Mouse (Mus musculus): Measurements from ENCODE around the gene Zfp804a. TPM values are rescaled to one million over a fixed set of nuclear protein-coding genes. Genes with fewer than 3 reads are reported as not detected.

The Zfp804a gene
- polyA plus RNA-seq, 1 experiment from 2014 or later = 0.12 TPM

DNA sequence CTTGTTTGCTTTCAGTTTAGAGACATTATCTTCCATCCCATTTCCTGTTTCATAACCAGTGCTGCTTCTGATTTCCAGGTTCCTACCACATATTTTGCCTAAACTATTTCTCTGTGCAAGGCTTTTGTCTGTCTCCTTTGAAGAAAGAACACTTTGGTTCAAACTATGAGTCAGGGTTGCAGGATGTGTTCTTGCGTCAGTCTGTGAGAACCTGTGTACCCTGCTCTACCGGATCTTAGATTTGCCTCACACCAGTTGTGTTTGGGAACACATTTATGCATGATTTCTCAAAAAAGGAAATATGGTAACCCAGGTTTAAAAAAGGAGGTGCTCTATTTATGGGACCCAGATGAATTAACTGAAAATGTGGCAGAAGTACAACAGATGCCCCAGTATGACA is 125.7 kb downstream of the Zfp804a start:
- DNase-seq (ENCODE audit: low spot score) (no peak), ATAC-seq (replicated peaks; ENCODE audit: low FRiP score, low read depth) (no peak)
- 86% methylated on average over 2 of the region's 2 CpGs for WGBS
- Histone ChIP-seq H3K27me3 (ENCODE audit: insufficient read depth, low read length) (no peaks in the 10 kb centered on the region), H3K36me3 (ENCODE audit: insufficient read depth, low read length) (no peaks in the 10 kb centered on the region), H3K9ac (ENCODE audit: low read depth, low read length) (no peak overlapping the region), H3K4me1 (replicated peaks; ENCODE audit: insufficient read depth, low read length) (no peaks in the 10 kb centered on the region), H3K27ac (no peak overlapping the region), H3K4me3 (replicated peaks; ENCODE audit: low read depth, low read length) (no peak overlapping the region), H3K9me3 (replicated peaks; ENCODE audit: low read length) (no peaks in the 10 kb centered on the region), H3K4me2 (ENCODE audit: low read length) (no peak overlapping the region)
- no peak for TF ChIP-seq CTCF (IDR thresholded peaks at IDR 0.05; ENCODE audit: low read depth)

DNA sequence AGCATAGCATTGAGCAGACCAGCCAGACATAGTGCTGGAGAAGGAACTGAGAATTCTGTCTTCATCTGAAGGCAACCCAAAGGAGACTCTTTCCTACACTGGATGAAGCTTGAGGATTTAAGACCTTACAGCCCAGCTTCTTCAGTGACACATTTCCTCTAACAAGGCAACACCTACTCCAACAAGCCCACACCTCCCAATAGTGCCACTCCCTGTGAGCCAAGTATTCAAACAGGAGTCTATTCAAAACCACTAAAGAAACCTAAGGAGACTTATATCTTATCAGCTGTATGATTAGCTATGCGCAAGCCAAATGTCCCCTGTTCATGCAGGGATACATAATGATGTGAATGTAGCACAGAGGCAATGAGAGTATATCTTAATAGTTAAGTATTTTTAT is 128.0 kb downstream of the Zfp804a start:
- Histone ChIP-seq H3K4me1 (replicated peaks; ENCODE audit: insufficient read depth, low read length) (no peaks in the 10 kb centered on the region), H3K4me3 (replicated peaks; ENCODE audit: low read depth, low read length) (no peak overlapping the region), H3K27ac (no peak overlapping the region), H3K27me3 (ENCODE audit: insufficient read depth, low read length) (no peaks in the 10 kb centered on the region), H3K9me3 (replicated peaks; ENCODE audit: low read length) (no peaks in the 10 kb centered on the region), H3K9ac (ENCODE audit: low read depth, low read length) (no peak overlapping the region), H3K36me3 (ENCODE audit: insufficient read depth, low read length) (no peaks in the 10 kb centered on the region), H3K4me2 (ENCODE audit: low read length) (no peak overlapping the region)
- no peak for TF ChIP-seq CTCF (IDR thresholded peaks at IDR 0.05; ENCODE audit: low read depth)
- DNase-seq (ENCODE audit: low spot score) (no peak), ATAC-seq (replicated peaks; ENCODE audit: low FRiP score, low read depth) (no peak)
- 98% methylated on average over 1 of the region's 1 CpGs for WGBS

GRCm38 (mm10) chr2:82199901-82200300 is 146.9 kb downstream of the Zfp804a start:
- ATAC-seq (replicated peaks; ENCODE audit: low FRiP score, low read depth) = no peak
- no peak overlapping the region for H3K4me3 ChIP-seq (replicated peaks; ENCODE audit: low read depth, low read length)
- no peak for TF ChIP-seq CTCF (IDR thresholded peaks at IDR 0.05; ENCODE audit: low read depth)
- H3K27me3 ChIP-seq (ENCODE audit: insufficient read depth, low read length) = no peaks in the 10 kb centered on the region
- no peaks in the 10 kb centered on the region for H3K4me1 ChIP-seq (replicated peaks; ENCODE audit: insufficient read depth, low read length)
- no peak for DNase-seq (ENCODE audit: low spot score)
- no peak overlapping the region for H3K4me2 ChIP-seq (ENCODE audit: low read length)
- WGBS = 83% methylated on average over 5 of the region's 5 CpGs
- no peak overlapping the region for H3K9ac ChIP-seq (ENCODE audit: low read depth, low read length)
- no peaks in the 10 kb centered on the region for H3K9me3 ChIP-seq (replicated peaks; ENCODE audit: low read length)
- no peaks in the 10 kb centered on the region for H3K36me3 ChIP-seq (ENCODE audit: insufficient read depth, low read length)
- no peak overlapping the region for H3K27ac ChIP-seq

GRCm38 (mm10) chr2:82200616-82201015 is 147.6 kb downstream of the Zfp804a start:
- no peak for TF ChIP-seq CTCF (IDR thresholded peaks at IDR 0.05; ENCODE audit: low read depth)

DNA sequence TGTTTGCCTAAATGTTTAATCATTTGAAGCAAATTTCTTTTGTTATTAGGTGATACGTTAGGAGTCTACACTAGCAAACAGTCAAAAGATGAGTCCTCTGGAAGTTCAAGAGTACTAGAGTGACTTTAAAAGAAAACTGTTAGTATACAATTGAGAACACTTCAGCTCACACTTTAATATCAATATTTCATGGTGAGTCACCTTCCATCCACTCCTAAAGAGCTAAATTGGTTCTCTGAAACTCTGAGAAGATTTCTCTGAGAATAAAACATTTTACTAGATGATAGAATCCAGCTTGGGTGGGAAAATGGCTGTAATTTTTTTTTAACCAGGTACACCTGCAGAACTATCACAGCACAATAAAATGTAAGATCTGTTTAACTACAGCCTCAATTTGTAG is 157.6 kb downstream of the Zfp804a start:
- no peak overlapping the region for H3K27ac ChIP-seq
- 84% methylated on average over 1 of the region's 1 CpGs for WGBS

More at GRCm38 (mm10) chr2:82200616-82201015, 147.6 kb downstream of the Zfp804a start:
- no peak for ATAC-seq (replicated peaks; ENCODE audit: low FRiP score, low read depth)
- Histone ChIP-seq H3K36me3 (ENCODE audit: insufficient read depth, low read length) (no peaks in the 10 kb centered on the region), H3K27me3 (ENCODE audit: insufficient read depth, low read length) (no peaks in the 10 kb centered on the region), H3K4me2 (ENCODE audit: low read length) (no peak overlapping the region), H3K4me1 (replicated peaks; ENCODE audit: insufficient read depth, low read length) (no peaks in the 10 kb centered on the region), H3K27ac (no peak overlapping the region), H3K9ac (ENCODE audit: low read depth, low read length) (no peak overlapping the region), H3K9me3 (replicated peaks; ENCODE audit: low read length) (no peaks in the 10 kb centered on the region), H3K4me3 (replicated peaks; ENCODE audit: low read depth, low read length) (no peak overlapping the region)
- DNase-seq (ENCODE audit: low spot score) = no peak
- 56% methylated on average over 5 of the region's 5 CpGs for WGBS

DNA sequence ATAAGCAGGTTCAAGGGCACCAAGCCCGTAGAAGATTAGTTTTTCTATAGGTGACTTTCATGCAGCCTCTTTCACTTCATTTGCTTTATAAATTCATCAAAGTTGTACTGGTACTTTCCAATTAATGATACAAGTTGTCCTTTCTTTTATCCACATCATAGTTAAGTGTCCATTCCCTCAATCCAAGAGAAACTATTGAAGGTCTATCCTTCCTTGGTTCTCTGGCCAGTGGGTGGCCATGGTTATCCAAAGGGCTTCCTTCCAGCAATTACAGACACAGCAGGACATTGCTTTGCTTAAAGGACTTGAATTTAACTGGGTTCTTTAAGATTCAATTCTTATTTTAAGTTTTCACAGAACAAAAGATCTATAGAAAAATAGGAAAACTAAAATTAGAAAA is 158.9 kb downstream of the Zfp804a start:
- no peaks in the 10 kb centered on the region for H3K36me3 ChIP-seq (ENCODE audit: insufficient read depth, low read length)
- DNase-seq (ENCODE audit: low spot score) (no peak), ATAC-seq (replicated peaks; ENCODE audit: low FRiP score, low read depth) (no peak)
- H3K27ac ChIP-seq = no peak overlapping the region
- no peak for TF ChIP-seq CTCF (IDR thresholded peaks at IDR 0.05; ENCODE audit: low read depth)
- no peak overlapping the region for H3K9ac ChIP-seq (ENCODE audit: low read depth, low read length)
- WGBS = 84% methylated on average over 1 of the region's 1 CpGs
- no peaks in the 10 kb centered on the region for H3K9me3 ChIP-seq (replicated peaks; ENCODE audit: low read length)
- no peaks in the 10 kb centered on the region for H3K27me3 ChIP-seq (ENCODE audit: insufficient read depth, low read length)
- H3K4me1 ChIP-seq (replicated peaks; ENCODE audit: insufficient read depth, low read length) = no peaks in the 10 kb centered on the region
- no peak overlapping the region for H3K4me2 ChIP-seq (ENCODE audit: low read length)
- no peak overlapping the region for H3K4me3 ChIP-seq (replicated peaks; ENCODE audit: low read depth, low read length)

More for the DNA sequence above, 157.6 kb downstream of the Zfp804a start:
- Histone ChIP-seq H3K9ac (ENCODE audit: low read depth, low read length) (no peak overlapping the region), H3K9me3 (replicated peaks; ENCODE audit: low read length) (no peaks in the 10 kb centered on the region), H3K27me3 (ENCODE audit: insufficient read depth, low read length) (no peaks in the 10 kb centered on the region), H3K36me3 (ENCODE audit: insufficient read depth, low read length) (no peaks in the 10 kb centered on the region), H3K4me3 (replicated peaks; ENCODE audit: low read depth, low read length) (no peak overlapping the region), H3K4me2 (ENCODE audit: low read length) (no peak overlapping the region), H3K4me1 (replicated peaks; ENCODE audit: insufficient read depth, low read length) (no peaks in the 10 kb centered on the region)
- no peak for TF ChIP-seq CTCF (IDR thresholded peaks at IDR 0.05; ENCODE audit: low read depth)
- ATAC-seq (replicated peaks; ENCODE audit: low FRiP score, low read depth) = no peak
- no peak for DNase-seq (ENCODE audit: low spot score)

DNA sequence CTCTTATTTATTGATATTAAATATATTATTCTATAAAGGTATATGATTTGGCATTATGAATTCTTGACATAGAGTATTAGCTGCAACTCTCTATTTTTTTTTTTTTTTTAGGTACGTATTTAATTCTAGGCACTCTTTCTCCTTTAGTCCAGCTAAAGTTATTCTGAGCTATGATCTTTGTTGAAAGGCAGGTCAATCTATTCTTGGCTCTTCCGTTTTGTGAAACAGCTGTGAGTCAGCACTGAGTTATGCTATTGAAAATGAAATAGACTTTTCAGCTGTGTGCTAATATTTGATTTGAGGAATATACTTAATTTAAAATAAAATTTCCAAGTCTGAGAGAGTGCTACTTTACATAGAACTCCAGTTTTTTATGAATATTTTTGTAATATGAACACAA is 164.9 kb downstream of the Zfp804a start:
- Histone ChIP-seq H3K27ac (no peak overlapping the region), H3K27me3 (ENCODE audit: insufficient read depth, low read length) (no peaks in the 10 kb centered on the region), H3K4me1 (replicated peaks; ENCODE audit: insufficient read depth, low read length) (no peaks in the 10 kb centered on the region), H3K4me2 (ENCODE audit: low read length) (no peak overlapping the region), H3K4me3 (replicated peaks; ENCODE audit: low read depth, low read length) (no peak overlapping the region), H3K9ac (ENCODE audit: low read depth, low read length) (no peak overlapping the region), H3K36me3 (ENCODE audit: insufficient read depth, low read length) (no peaks in the 10 kb centered on the region), H3K9me3 (replicated peaks; ENCODE audit: low read length) (no peaks in the 10 kb centered on the region)
- ATAC-seq (replicated peaks; ENCODE audit: low FRiP score, low read depth) (no peak), DNase-seq (ENCODE audit: low spot score) (no peak)
- TF ChIP-seq CTCF (IDR thresholded peaks at IDR 0.05; ENCODE audit: low read depth) = no peak
- WGBS = 72% methylated on average over 2 of the region's 2 CpGs

Measured in kidney, postnatal 0 days (tissue).